Comparison of ENCODE assay signal across 11 mouse cellular contexts in the genomic region with DNA sequence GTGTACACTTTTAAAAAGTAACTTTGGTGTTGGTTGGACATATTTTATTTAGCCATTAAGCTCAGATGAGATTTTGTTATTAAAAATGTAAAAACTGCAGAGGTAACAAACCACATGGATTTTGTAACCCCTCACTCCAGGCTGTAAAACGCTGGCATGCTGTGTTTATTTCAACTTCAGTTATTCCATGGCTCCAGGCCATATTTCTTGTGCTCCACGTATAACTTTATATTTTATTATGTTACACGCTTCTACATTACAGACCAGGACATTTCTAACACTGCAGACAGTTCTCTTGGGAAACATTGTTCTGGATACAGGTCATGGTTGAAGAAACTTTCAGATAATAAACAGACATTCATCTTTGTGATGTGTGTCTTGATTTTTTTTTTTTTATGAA. TPM values are rescaled to one million over a fixed set of nuclear protein-coding genes. Genes with fewer than 3 reads are reported as not detected.
DNase-seq lines count a peak whose midpoint lies in the region; ATAC-seq and TF ChIP-seq lines count a peak whose summit lies in the region.
"Had no signal": no experiment of that assay in that cellular context is flagged by ENCODE, and none has a peak within 500 bp of the region (broad histone marks: within the 10 kb centered on the region; RNA-seq: fewer than 3 reads in every experiment).

No protein-coding gene starts in this region.

- no peak overlapping the region for H3K9ac ChIP-seq in forebrain, postnatal 0 days
- no peak overlapping the region for H3K9ac ChIP-seq in kidney, embryonic 15.5 days
- H3K9ac ChIP-seq in forebrain, embryonic 12.5 days: no peak overlapping the region
- no peak overlapping the region for H3K9ac ChIP-seq in midbrain, embryonic 12.5 days (replicated peaks)

- peaks cover 5% of the 10 kb centered on the region for H3K36me3 ChIP-seq in forebrain, embryonic 10.5 days (replicated peaks)
- no peaks in the 10 kb centered on the region for H3K36me3 ChIP-seq in forebrain, postnatal 0 days (ENCODE audit: insufficient read depth)
- H3K36me3 ChIP-seq in kidney, embryonic 15.5 days: no peaks in the 10 kb centered on the region
- H3K36me3 ChIP-seq in forebrain, embryonic 12.5 days (replicated peaks): no peaks in the 10 kb centered on the region
- no peaks in the 10 kb centered on the region for H3K36me3 ChIP-seq in midbrain, embryonic 12.5 days

- H3K4me1 ChIP-seq in forebrain, embryonic 10.5 days: peaks cover 29% of the 10 kb centered on the region
- no peaks in the 10 kb centered on the region for H3K4me1 ChIP-seq in forebrain, postnatal 0 days (ENCODE audit: insufficient read depth)
- no peaks in the 10 kb centered on the region for H3K4me1 ChIP-seq in kidney, embryonic 15.5 days
- peaks cover 5% of the 10 kb centered on the region; the same call in 1 of the 2 replicates for H3K4me1 ChIP-seq in forebrain, embryonic 12.5 days
- no peaks in the 10 kb centered on the region for H3K4me1 ChIP-seq in midbrain, embryonic 12.5 days

- no peak for ATAC-seq in forebrain, postnatal 0 days
- ATAC-seq in kidney, embryonic 15.5 days (replicated peaks; ENCODE audit: low FRiP score): no peak
- ATAC-seq in forebrain, embryonic 12.5 days (ENCODE audit: low FRiP score): no peak
- ATAC-seq in midbrain, embryonic 12.5 days (ENCODE audit: low FRiP score, low read depth): no peak
- ATAC-seq in megakaryocyte, adult 5-6 weeks (ENCODE audit: poor library complexity, severe bottlenecking): no peak

- DNase-seq in forebrain, embryonic 10.5 days (ENCODE audit: extremely low spot score, low spot score): no peak
- DNase-seq in forebrain, postnatal 0 days: no peak
- no peak for DNase-seq in kidney, adult 18-20 months
- no peak for DNase-seq in adipocyte (ENCODE audit: low spot score)
- DNase-seq: cerebellum, postnatal 36 days; thymus, postnatal 36 days had no signal

- 72% methylated on average over 3 of the region's 3 CpGs for WGBS in forebrain, embryonic 10.5 days
- 57% methylated on average over 3 of the region's 3 CpGs for WGBS in forebrain, postnatal 0 days
- WGBS in kidney, embryonic 15.5 days: 59% methylated on average over 3 of the region's 3 CpGs
- 68% methylated on average over 3 of the region's 3 CpGs for WGBS in forebrain, embryonic 12.5 days
- 70% methylated on average over 3 of the region's 3 CpGs for WGBS in midbrain, embryonic 12.5 days

- H3K4me2 ChIP-seq in forebrain, postnatal 0 days (ENCODE audit: low read depth): no peak overlapping the region
- H3K4me2 ChIP-seq in kidney, embryonic 15.5 days: peak overlapping the region; percentile 26; the same call in 1 of the 2 replicates
- peak overlapping the region; percentile 42 for H3K4me2 ChIP-seq in forebrain, embryonic 12.5 days
- H3K4me2 ChIP-seq in midbrain, embryonic 12.5 days (replicated peaks): peak overlapping the region; percentile 40

- peak overlapping the region; percentile 62 for H3K4me3 ChIP-seq in forebrain, embryonic 10.5 days
- H3K4me3 ChIP-seq in forebrain, postnatal 0 days (ENCODE audit: low read depth, low read length): no peak overlapping the region
- H3K4me3 ChIP-seq in kidney, embryonic 15.5 days (replicated peaks): no peak overlapping the region
- peak overlapping the region; percentile 21 for H3K4me3 ChIP-seq in forebrain, embryonic 12.5 days (replicated peaks)
- H3K4me3 ChIP-seq in midbrain, embryonic 12.5 days: peak overlapping the region; percentile 17
- H3K4me3 ChIP-seq: layer of hippocampus, adult 2 months had no signal

- H3K27me3 ChIP-seq in forebrain, embryonic 10.5 days (ENCODE audit: poor library complexity, severe bottlenecking): no peaks in the 10 kb centered on the region
- no peaks in the 10 kb centered on the region for H3K27me3 ChIP-seq in forebrain, postnatal 0 days (ENCODE audit: insufficient read depth, low read length)
- no peaks in the 10 kb centered on the region for H3K27me3 ChIP-seq in kidney, embryonic 15.5 days
- H3K27me3 ChIP-seq in forebrain, embryonic 12.5 days: no peaks in the 10 kb centered on the region
- H3K27me3 ChIP-seq in midbrain, embryonic 12.5 days: no peaks in the 10 kb centered on the region

- H3K9me3 ChIP-seq in forebrain, embryonic 10.5 days: peaks cover 37% of the 10 kb centered on the region
- H3K9me3 ChIP-seq in forebrain, postnatal 0 days (ENCODE audit: low read length): 0 out of 2 replicates have a peak, but pooled peaks cover 8% of the 10 kb centered on the region
- H3K9me3 ChIP-seq in kidney, embryonic 15.5 days (replicated peaks): peaks cover 20% of the 10 kb centered on the region
- peaks cover 19% of the 10 kb centered on the region for H3K9me3 ChIP-seq in forebrain, embryonic 12.5 days
- peaks cover 17% of the 10 kb centered on the region for H3K9me3 ChIP-seq in midbrain, embryonic 12.5 days

- TF ChIP-seq CTCF in forebrain, postnatal 0 days (IDR thresholded peaks at IDR 0.05; ENCODE audit: low read depth): no peak

- H3K27ac ChIP-seq in forebrain, embryonic 10.5 days: no peak overlapping the region
- no peak overlapping the region for H3K27ac ChIP-seq in forebrain, postnatal 0 days (ENCODE audit: low read depth, low read length)
- no peak overlapping the region for H3K27ac ChIP-seq in kidney, embryonic 15.5 days
- no peak overlapping the region for H3K27ac ChIP-seq in forebrain, embryonic 12.5 days
- H3K27ac ChIP-seq in midbrain, embryonic 12.5 days (replicated peaks): no peak overlapping the region
- H3K27ac ChIP-seq: layer of hippocampus, adult 2 months had no signal

RNA-seq across cellular contexts. Expression of gene Plagl1, which starts 32.7 kb away (rescaled TPM):
- polyA plus RNA-seq in forebrain, embryonic 10.5 days (2016; fragmentation: Nextera tagmentation; extraction: Ambion mirVana): 86.7 and 89.5 TPM in 2 replicates
- total RNA-seq in forebrain, postnatal 0 days (2014; rRNA removed): 26.9 and 93.7 TPM in 2 replicates
- polyA plus RNA-seq in forebrain, postnatal 0 days (2015; fragmentation: Nextera tagmentation; extraction: Ambion mirVana): 13.7 and 15.7 TPM in 2 replicates
- polyA plus RNA-seq in kidney, embryonic 15.5 days (2015; fragmentation: Nextera tagmentation; extraction: Ambion mirVana): 99.2 and 114 TPM in 2 replicates
- 93.2 and 102 TPM in 2 replicates for polyA plus RNA-seq in forebrain, embryonic 12.5 days (2016; fragmentation: Nextera tagmentation; extraction: Ambion mirVana)
- polyA plus RNA-seq in midbrain, embryonic 12.5 days (2016; fragmentation: Nextera tagmentation; extraction: Ambion mirVana): 77.2 and 98.5 TPM in 2 replicates
- 0.52 and 0.98 TPM in 2 replicates for total RNA-seq in megakaryocyte, adult 5-6 weeks (2015)
- 0.08 and 0.92 TPM in 2 replicates for total RNA-seq in megakaryocyte, adult 5-6 weeks (2017)

Comparison
In these comparisons a context has a peak if more than half of its experiments do, and no peak if none do; other contexts are left out.
1. H3K4me3 ChIP-seq: peak in forebrain, embryonic 10.5 days (single experiment), forebrain, embryonic 12.5 days (single experiment) and midbrain, embryonic 12.5 days (single experiment); none in forebrain, postnatal 0 days (single experiment) and kidney, embryonic 15.5 days (single experiment).